Mouse (Mus musculus): ENCODE measurements around the gene Snx25. TPM values are rescaled to one million over a fixed set of nuclear protein-coding genes. Genes with fewer than 3 reads are reported as not detected.

Gene Snx25
- total and polyA plus RNA-seq, 2 experiments from 2014 or later = 8.4 to 36.9 TPM

- Histone ChIP-seq H3K4me1 (ENCODE audit: insufficient read depth, low read length) (no peaks in the 10 kb centered on the region), H3K4me3 (ENCODE audit: low read length) (no peak overlapping the region), H3K9me3 (ENCODE audit: low read length) (no peaks in the 10 kb centered on the region), H3K9ac (replicated peaks; ENCODE audit: low read length) (no peak overlapping the region), H3K36me3 (ENCODE audit: insufficient read depth, low read length) (0 out of 2 replicates have a peak, but pooled peaks cover under 1% of the 10 kb centered on the region), H3K4me2 (ENCODE audit: low read depth, low read length) (no peak overlapping the region), H3K27ac (no peak overlapping the region), H3K27me3 (ENCODE audit: insufficient read depth, low read length) (no peaks in the 10 kb centered on the region)
- DNase-seq (ENCODE audit: low spot score) (no peak), ATAC-seq (no peak)
- 89% methylated on average over 2 of the region's 2 CpGs for WGBS
- TF ChIP-seq CTCF (IDR thresholded peaks at IDR 0.05; ENCODE audit: low read depth) = no peak
Observed at GRCm38 (mm10) chr8:46073540-46074140, 78.3 kb downstream of the Snx25 start.

- no peaks in the 10 kb centered on the region for H3K4me1 ChIP-seq (ENCODE audit: insufficient read depth, low read length)
- no peaks in the 10 kb centered on the region for H3K9me3 ChIP-seq (ENCODE audit: low read length)
- no peaks in the 10 kb centered on the region for H3K27me3 ChIP-seq (ENCODE audit: insufficient read depth, low read length)
- H3K4me3 ChIP-seq (ENCODE audit: low read length) = no peak overlapping the region
- no peak for TF ChIP-seq CTCF (IDR thresholded peaks at IDR 0.05; ENCODE audit: low read depth)
- DNase-seq (ENCODE audit: low spot score) (no peak), ATAC-seq (no peak)
- no peak overlapping the region for H3K4me2 ChIP-seq (ENCODE audit: low read depth, low read length)
- peaks cover 2% of the 10 kb centered on the region; the same call in 1 of the 2 replicates for H3K36me3 ChIP-seq (ENCODE audit: insufficient read depth, low read length)
- no peak overlapping the region for H3K27ac ChIP-seq
- H3K9ac ChIP-seq (replicated peaks; ENCODE audit: low read length) = no peak overlapping the region
- WGBS = 91% methylated on average over 5 of the region's 5 CpGs
Observed at GRCm38 (mm10) chr8:46072798-46073197, 79.2 kb downstream of the Snx25 start.

- H3K36me3 ChIP-seq (ENCODE audit: insufficient read depth, low read length) = peaks cover 45% of the 10 kb centered on the region; the same call in 1 of the 2 replicates
- 63% methylated on average over 13 of the region's 13 CpGs for WGBS
- no peak overlapping the region for H3K9ac ChIP-seq (replicated peaks; ENCODE audit: low read length)
- ATAC-seq (no peak), DNase-seq (ENCODE audit: low spot score) (no peak)
- H3K9me3 ChIP-seq (ENCODE audit: low read length) = no peaks in the 10 kb centered on the region
- no peak overlapping the region for H3K4me2 ChIP-seq (ENCODE audit: low read depth, low read length)
- no peaks in the 10 kb centered on the region for H3K27me3 ChIP-seq (ENCODE audit: insufficient read depth, low read length)
- no peaks in the 10 kb centered on the region for H3K4me1 ChIP-seq (ENCODE audit: insufficient read depth, low read length)
- no peak for TF ChIP-seq CTCF (IDR thresholded peaks at IDR 0.05; ENCODE audit: low read depth)
- no peak overlapping the region for H3K4me3 ChIP-seq (ENCODE audit: low read length)
- H3K27ac ChIP-seq = no peak overlapping the region
Observed at GRCm38 (mm10) chr8:46040260-46040659, 111.7 kb downstream of the Snx25 start.

- Histone ChIP-seq H3K27me3 (ENCODE audit: insufficient read depth, low read length) (no peaks in the 10 kb centered on the region), H3K4me1 (ENCODE audit: insufficient read depth, low read length) (no peaks in the 10 kb centered on the region), H3K27ac (no peak overlapping the region), H3K4me3 (ENCODE audit: low read length) (no peak overlapping the region), H3K9ac (replicated peaks; ENCODE audit: low read length) (no peak overlapping the region), H3K9me3 (ENCODE audit: low read length) (no peaks in the 10 kb centered on the region), H3K4me2 (ENCODE audit: low read depth, low read length) (no peak overlapping the region), H3K36me3 (ENCODE audit: insufficient read depth, low read length) (peaks cover 43% of the 10 kb centered on the region; the same call in 1 of the 2 replicates)
- 49% methylated on average over 1 of the region's 1 CpGs for WGBS
- no peak for TF ChIP-seq CTCF (IDR thresholded peaks at IDR 0.05; ENCODE audit: low read depth)
- no peak for ATAC-seq
- DNase-seq (ENCODE audit: low spot score) = no peak
Observed at GRCm38 (mm10) chr8:46039666-46040065, 112.3 kb downstream of the Snx25 start.

GRCm38 (mm10) chr8:46036217-46036616 lies 115.7 kb downstream of the Snx25 start:
- no peak for ATAC-seq
- Histone ChIP-seq H3K4me2 (ENCODE audit: low read depth, low read length) (no peak overlapping the region), H3K9me3 (ENCODE audit: low read length) (no peaks in the 10 kb centered on the region), H3K4me3 (ENCODE audit: low read length) (no peak overlapping the region), H3K9ac (replicated peaks; ENCODE audit: low read length) (no peak overlapping the region), H3K36me3 (ENCODE audit: insufficient read depth, low read length) (peaks cover 33% of the 10 kb centered on the region; the same call in 1 of the 2 replicates), H3K27ac (no peak overlapping the region), H3K4me1 (ENCODE audit: insufficient read depth, low read length) (no peaks in the 10 kb centered on the region), H3K27me3 (ENCODE audit: insufficient read depth, low read length) (no peaks in the 10 kb centered on the region)
- 70% methylated on average over 11 of the region's 11 CpGs for WGBS
- no peak for TF ChIP-seq CTCF (IDR thresholded peaks at IDR 0.05; ENCODE audit: low read depth)
- DNase-seq (ENCODE audit: low spot score) = no peak

- 61% methylated on average over 4 of the region's 4 CpGs for WGBS
Observed at GRCm38 (mm10) chr8:46024392-46024791, 127.6 kb downstream of the Snx25 start.

GRCm38 (mm10) chr8:46022758-46023157 lies 129.2 kb downstream of the Snx25 start:
- H3K4me2 ChIP-seq (ENCODE audit: low read depth, low read length) = no peak overlapping the region
- H3K27me3 ChIP-seq (ENCODE audit: insufficient read depth, low read length) = no peaks in the 10 kb centered on the region
- no peak for DNase-seq (ENCODE audit: low spot score)
- H3K27ac ChIP-seq = no peak overlapping the region
- WGBS = 90% methylated on average over 9 of the region's 9 CpGs
- no peaks in the 10 kb centered on the region for H3K36me3 ChIP-seq (ENCODE audit: insufficient read depth, low read length)
- no peaks in the 10 kb centered on the region for H3K9me3 ChIP-seq (ENCODE audit: low read length)
- no peak overlapping the region for H3K4me3 ChIP-seq (ENCODE audit: low read length)
- no peak overlapping the region for H3K9ac ChIP-seq (replicated peaks; ENCODE audit: low read length)
- no peak for TF ChIP-seq CTCF (IDR thresholded peaks at IDR 0.05; ENCODE audit: low read depth)
- no peak for ATAC-seq
- no peaks in the 10 kb centered on the region for H3K4me1 ChIP-seq (ENCODE audit: insufficient read depth, low read length)

More at GRCm38 (mm10) chr8:46024392-46024791, 127.6 kb downstream of the Snx25 start:
- Histone ChIP-seq H3K27ac (no peak overlapping the region), H3K36me3 (ENCODE audit: insufficient read depth, low read length) (no peaks in the 10 kb centered on the region), H3K9ac (replicated peaks; ENCODE audit: low read length) (no peak overlapping the region), H3K4me1 (ENCODE audit: insufficient read depth, low read length) (no peaks in the 10 kb centered on the region), H3K4me2 (ENCODE audit: low read depth, low read length) (no peak overlapping the region), H3K4me3 (ENCODE audit: low read length) (no peak overlapping the region), H3K9me3 (ENCODE audit: low read length) (no peaks in the 10 kb centered on the region), H3K27me3 (ENCODE audit: insufficient read depth, low read length) (no peaks in the 10 kb centered on the region)
- ATAC-seq = no peak
- DNase-seq (ENCODE audit: low spot score) = no peak
- no peak for TF ChIP-seq CTCF (IDR thresholded peaks at IDR 0.05; ENCODE audit: low read depth)

Data from hindbrain, postnatal 0 days (tissue).